ENCODE assay signal across 8 mouse cellular contexts in the genomic region with DNA sequence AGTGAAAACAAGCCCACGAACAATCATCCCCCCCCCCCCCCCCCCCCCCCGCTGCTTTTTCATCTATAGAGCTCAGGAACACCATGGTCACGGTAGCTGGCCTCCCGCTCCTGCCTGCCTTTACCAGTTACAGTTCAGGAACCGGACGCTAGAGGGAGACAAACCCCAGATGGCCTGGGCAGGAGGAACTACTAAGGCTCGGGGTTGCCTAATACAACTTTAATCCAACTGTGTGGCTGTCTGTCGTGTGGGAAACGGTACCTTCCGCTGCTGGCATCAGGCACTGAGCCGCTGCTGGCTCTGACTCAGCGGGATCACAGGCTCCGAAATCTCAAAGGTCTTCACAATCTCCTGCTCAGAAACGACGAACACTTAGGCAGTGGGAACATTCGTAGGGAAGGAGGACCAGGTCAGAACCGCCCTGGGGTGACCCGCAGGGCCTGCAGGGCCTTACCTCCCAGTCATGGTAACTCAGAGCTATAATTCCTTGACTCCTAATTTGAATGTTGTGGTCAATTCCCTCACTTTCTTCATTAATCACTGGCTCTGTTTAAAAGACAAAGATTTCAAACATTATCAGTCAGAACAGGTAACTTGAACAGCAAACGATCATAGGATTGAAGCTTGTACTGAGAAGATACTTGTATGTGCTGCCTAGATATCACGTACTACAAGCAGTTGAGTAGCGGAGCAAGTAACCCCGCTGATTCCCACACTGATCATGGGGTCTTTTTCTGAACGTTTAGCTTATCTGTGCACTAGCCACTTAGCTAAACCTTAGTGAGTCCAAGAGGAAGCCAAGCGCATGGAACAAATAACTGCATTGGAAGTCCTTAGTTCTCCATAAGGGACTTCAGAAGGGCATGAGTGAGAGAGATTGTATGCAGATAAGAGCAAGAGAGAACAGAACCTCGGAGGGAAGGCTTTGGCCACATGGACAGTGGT. TPM values are rescaled to one million over a fixed set of nuclear protein-coding genes. Genes with fewer than 3 reads are reported as not detected.
DNase-seq lines count a peak whose midpoint lies in the region; ATAC-seq and TF ChIP-seq lines count a peak whose summit lies in the region.

No protein-coding gene starts in this region.

- peak; percentile 80 for TF ChIP-seq CTCF in gastrocnemius, adult 2 months (IDR thresholded peaks at IDR 0.05)

- intact Hi-C loops in gastrocnemius, adult 2 months (cut with DNase I), result loop anchor here (10.0 kb wide), 2 partner anchors 71 to 231 kb away; no protein-coding TSS in a partner anchor

- H3K27me3 ChIP-seq in hindbrain, embryonic 16.5 days (replicated peaks; ENCODE audit: control insufficient read depth, insufficient read depth, low read length), result no peaks in the 10 kb centered on the region

- H3K4me3 ChIP-seq in gastrocnemius, adult 2 months, result peak overlapping the region; percentile 10; the same call in 1 of the 2 replicates
- H3K4me3 ChIP-seq in hindbrain, embryonic 16.5 days (ENCODE audit: low read length), result no peak overlapping the region

- H3K27ac ChIP-seq in gastrocnemius, adult 2 months, result peak overlapping the region; percentile 85
- H3K27ac ChIP-seq in hindbrain, embryonic 16.5 days (ENCODE audit: low read depth, low read length), result no peak overlapping the region; the same call in 1 of the 2 replicates

- ATAC-seq in hindbrain, embryonic 16.5 days, result peak; percentile 83

- H3K9ac ChIP-seq in hindbrain, embryonic 16.5 days (ENCODE audit: low read depth, low read length), result no peak overlapping the region

- H3K4me1 ChIP-seq in hindbrain, embryonic 16.5 days (ENCODE audit: control insufficient read depth, insufficient read depth, low read depth, low read length), result no peaks in the 10 kb centered on the region

- no peak overlapping the region for H3K4me2 ChIP-seq in hindbrain, embryonic 16.5 days (ENCODE audit: low read length)

- H3K36me3 ChIP-seq in hindbrain, embryonic 16.5 days (ENCODE audit: control insufficient read depth, insufficient read depth, low read length), result peaks cover 16% of the 10 kb centered on the region

- 47% methylated on average over 24 of the region's 25 CpGs for WGBS in hindbrain, embryonic 16.5 days

- DNase-seq in R1 (ENCODE audit: low read depth, low spot score), result peak; percentile 89
- DNase-seq in cerebellum, postnatal 36 days, result peak; percentile 89 to 94
- peak; percentile 92 for DNase-seq in gastrocnemius, adult 2 months
- DNase-seq in left cerebral cortex, adult 11 months (ENCODE audit: low spot score), result peak; percentile 53
- DNase-seq in lung, postnatal 4 days, result peak; percentile 80 to 92
- DNase-seq in retina, postnatal 7 days (ENCODE audit: low read depth, low spot score), result peak; percentile 86
- peak; percentile 75 to 82 for DNase-seq in urinary bladder, adult 18-20 months (ENCODE audit: low spot score in 2 of 2)

- no peaks in the 10 kb centered on the region for H3K9me3 ChIP-seq in hindbrain, embryonic 16.5 days (ENCODE audit: control insufficient read depth, low read length)

RNA-seq across cellular contexts. Expression of a gene that starts 13.4 kb away (rescaled TPM):
- 10 to 100 TPM; 36.0 to 36.6 TPM for total RNA-seq in gastrocnemius, adult 2 months (2021)
- 102 and 109 TPM in 2 replicates for polyA plus RNA-seq in hindbrain, embryonic 16.5 days (2015; fragmentation: Nextera tagmentation; extraction: Ambion mirVana)

RNA-seq across cellular contexts. Expression of a gene that starts 39.3 kb away (rescaled TPM):
- 10 to 100 TPM; 28.6 to 33.8 TPM for total RNA-seq in gastrocnemius, adult 2 months (2021)
- 72.9 and 75.7 TPM in 2 replicates for polyA plus RNA-seq in hindbrain, embryonic 16.5 days (2015; fragmentation: Nextera tagmentation; extraction: Ambion mirVana)

RNA-seq across cellular contexts. Expression of a gene that starts 43.6 kb away (rescaled TPM):
- 100 to 1,000 TPM; 515 to 576 TPM for total RNA-seq in gastrocnemius, adult 2 months (2021)
- polyA plus RNA-seq in hindbrain, embryonic 16.5 days (2015; fragmentation: Nextera tagmentation; extraction: Ambion mirVana), result 49.7 and 57.8 TPM in 2 replicates
